Mouse (Mus musculus) liver, postnatal 0 days (tissue): Measurements from ENCODE around the gene Derl3. TPM values are rescaled to one million over a fixed set of nuclear protein-coding genes. Genes with fewer than 3 reads are reported as not detected.

ENCODE experiments used
- ATAC-seq: fragments of 200-750 bp; cut with Nextera tagmentation; 2 replicates; pipeline ENCODE4 v1.8.0; 2017; ENCODE audit warnings: mild to moderate bottlenecking, moderate library complexity
- DNase-seq: peaks from one replicate; pipeline ENCODE4 v3.0.0-alpha.2; 2016
- H3K27ac ChIP-seq: fragments of 300-500 bp; sonication (generic); 2 replicates; pipeline ENCODE4 v1.5.1; 2014; ENCODE audit warnings: antibody characterized with exemption, moderate library complexity, mild to moderate bottlenecking, low read depth
- H3K27me3 ChIP-seq: fragments of 300-500 bp; sonication (generic); 2 replicates; pipeline ENCODE4 v1.6.1; 2014; ENCODE audit warnings: low read length, control low read depth, mixed read lengths; ENCODE audit not compliant: insufficient read depth
- H3K36me3 ChIP-seq: fragments of 300-500 bp; sonication (generic); replicated peaks from 2 replicates; pipeline ENCODE4 v1.6.1; 2014; ENCODE audit warnings: mild to moderate bottlenecking, control low read depth, low read length, moderate library complexity, mixed read lengths; ENCODE audit not compliant: insufficient read depth
- H3K4me1 ChIP-seq: fragments of 300-500 bp; sonication (generic); 2 replicates; pipeline ENCODE4 v1.6.1; 2014; ENCODE audit warnings: antibody characterized with exemption, mild to moderate bottlenecking, control low read depth; ENCODE audit not compliant: insufficient read depth
- H3K4me2 ChIP-seq: fragments of 300-500 bp; sonication (generic); 2 replicates; pipeline ENCODE4 v1.6.1; 2014; ENCODE audit warnings: low read depth, mild to moderate bottlenecking, low read length, moderate library complexity, mixed read lengths
- H3K4me3 ChIP-seq: fragments of 300-500 bp; sonication (generic); 2 replicates; pipeline ENCODE4 v1.5.1; 2014; ENCODE audit warnings: low read depth, low read length
- H3K9ac ChIP-seq: fragments of 300-500 bp; sonication (generic); replicated peaks from 2 replicates; pipeline ENCODE4 v1.6.1; 2014; ENCODE audit warnings: mild to moderate bottlenecking, moderate library complexity
- H3K9me3 ChIP-seq: fragments of 300-500 bp; sonication (generic); 2 replicates; pipeline ENCODE4 v1.6.1; 2016; ENCODE audit warnings: mild to moderate bottlenecking, control low read depth, low read length, mixed read lengths
- CTCF ChIP-seq: sonication (generic); IDR thresholded peaks from 2 replicates; pipeline ENCODE4 v1.5.1; 2016; ENCODE audit warnings: antibody characterized with exemption, low read depth
- EP300 ChIP-seq: IDR thresholded peaks from 2 replicates; pipeline ENCODE4 v1.6.1; 2016; ENCODE audit warnings: antibody characterized with exemption, low read depth, mild to moderate bottlenecking
- WGBS: fragments of 180-500 bp; shearing (Covaris S2); extraction: QIAGEN DNeasy Blood & Tissue Kit; methylation state at CpG from one replicate; pipeline ENCODE4 v1.1.7; 2014; ENCODE audit not compliant: insufficient replicate concordance; 5-methylcytosine and 5-hydroxymethylcytosine counted together
- polyA plus RNA-seq: library from polyadenylated mRNA; unstranded; fragments of >200 nt; fragmentation: Nextera tagmentation; extraction: Ambion mirVana; gene quantifications from 2 replicates; pipeline ENCODE4 v1.2.1, GENCODE M21; 2015

Gene Derl3
- polyA plus RNA-seq, 1 experiment from 2014 or later, result 0.52 TPM

DNA sequence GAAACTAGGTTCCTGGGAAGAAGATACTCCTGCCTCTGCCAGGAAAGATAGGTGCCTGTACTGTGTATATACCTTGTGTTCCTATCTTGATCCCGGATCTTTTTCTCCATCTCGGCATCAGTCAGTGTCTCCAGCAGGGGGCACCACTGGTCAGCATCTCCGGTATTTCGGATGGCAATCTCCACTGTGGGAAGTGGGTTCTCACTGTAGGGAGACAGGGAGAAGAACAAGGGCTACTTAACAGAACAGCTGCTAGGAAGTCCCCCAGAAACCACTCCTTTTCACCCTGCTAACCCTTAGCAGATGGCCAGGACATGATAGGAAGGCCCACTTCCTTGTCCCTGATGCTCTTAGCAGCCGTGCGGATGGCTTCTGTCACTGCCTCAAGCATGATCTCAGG, 4.2 kb downstream of the Derl3 start:
- Histone ChIP-seq H3K36me3 (peaks cover 41% of the 10 kb centered on the region), H3K9ac (no peak overlapping the region), H3K4me1 (peaks cover 10% of the 10 kb centered on the region), H3K9me3 (no peaks in the 10 kb centered on the region), H3K27ac (no peak overlapping the region), H3K27me3 (no peaks in the 10 kb centered on the region), H3K4me3 (no peak overlapping the region), H3K4me2 (no peak overlapping the region)
- 42% methylated on average over 6 of the region's 6 CpGs for WGBS
- DNase-seq, result peak; percentile 82
- TF ChIP-seq CTCF (peak; percentile 87), EP300 (no peak)
- no peak for ATAC-seq

DNA sequence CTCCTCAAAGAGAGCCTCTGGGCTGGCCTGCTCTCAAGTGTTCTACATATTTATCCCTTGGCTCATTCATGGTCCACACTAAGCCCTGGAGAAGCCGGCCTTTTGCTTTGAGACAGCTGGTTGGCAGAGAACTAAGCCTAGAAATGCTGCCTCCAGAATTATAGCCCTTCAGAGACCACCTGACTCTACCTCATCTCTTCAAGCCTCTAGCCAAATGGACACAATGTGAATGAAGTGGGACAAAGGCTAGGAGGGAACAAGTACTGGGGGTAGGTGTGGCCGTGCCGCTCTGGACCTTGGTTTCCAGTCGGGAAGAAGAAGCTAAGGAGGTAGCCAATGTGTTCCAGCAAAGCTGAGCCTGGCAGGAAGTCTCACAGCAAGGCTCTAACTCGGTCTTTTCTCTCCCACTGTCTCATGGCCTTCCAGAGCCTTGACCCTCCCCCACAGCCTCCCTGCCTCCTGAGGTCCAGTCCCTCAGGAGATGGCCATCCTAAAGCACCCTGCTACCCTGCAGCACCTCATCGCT, 4.9 kb downstream of the Derl3 start:
- WGBS, result 80% methylated on average over 6 of the region's 6 CpGs
- Histone ChIP-seq H3K4me3 (no peak overlapping the region), H3K9me3 (no peaks in the 10 kb centered on the region), H3K9ac (no peak overlapping the region), H3K4me1 (peaks cover 10% of the 10 kb centered on the region), H3K36me3 (peaks cover 48% of the 10 kb centered on the region), H3K27ac (no peak overlapping the region), H3K27me3 (no peaks in the 10 kb centered on the region), H3K4me2 (no peak overlapping the region)
- TF ChIP-seq EP300 (no peak), CTCF (no peak)
- DNase-seq (no peak), ATAC-seq (no peak)

- H3K27me3 ChIP-seq, result no peaks in the 10 kb centered on the region
- peaks cover 56% of the 10 kb centered on the region for H3K36me3 ChIP-seq
- peak overlapping the region; percentile 2; the same call in 1 of the 2 replicates for H3K27ac ChIP-seq
- H3K4me3 ChIP-seq, result no peak overlapping the region
- H3K9ac ChIP-seq, result no peak overlapping the region
- H3K9me3 ChIP-seq, result no peaks in the 10 kb centered on the region
- TF ChIP-seq CTCF (no peak), EP300 (no peak)
- peaks cover 4% of the 10 kb centered on the region; the same call in 1 of the 2 replicates for H3K4me1 ChIP-seq
- H3K4me2 ChIP-seq, result no peak overlapping the region
- DNase-seq, result no peak
- no peak for ATAC-seq
- WGBS, result 69% methylated on average over 3 of the region's 3 CpGs
Measured at GRCm38 (mm10) chr10:75898846-75899245, 5.6 kb downstream of the Derl3 start.

- H3K27ac ChIP-seq, result no peak overlapping the region
- no peak overlapping the region for H3K4me3 ChIP-seq
- no peaks in the 10 kb centered on the region for H3K9me3 ChIP-seq
- no peaks in the 10 kb centered on the region for H3K27me3 ChIP-seq
- 86% methylated on average over 5 of the region's 5 CpGs for WGBS
- no peak for DNase-seq
- H3K4me2 ChIP-seq, result no peak overlapping the region
- H3K36me3 ChIP-seq, result peaks cover 68% of the 10 kb centered on the region
- H3K4me1 ChIP-seq, result no peaks in the 10 kb centered on the region
- ATAC-seq, result no peak
- TF ChIP-seq EP300 (no peak), CTCF (no peak)
- no peak overlapping the region for H3K9ac ChIP-seq
Measured at GRCm38 (mm10) chr10:75904391-75904790, 11.2 kb downstream of the Derl3 start.

DNA sequence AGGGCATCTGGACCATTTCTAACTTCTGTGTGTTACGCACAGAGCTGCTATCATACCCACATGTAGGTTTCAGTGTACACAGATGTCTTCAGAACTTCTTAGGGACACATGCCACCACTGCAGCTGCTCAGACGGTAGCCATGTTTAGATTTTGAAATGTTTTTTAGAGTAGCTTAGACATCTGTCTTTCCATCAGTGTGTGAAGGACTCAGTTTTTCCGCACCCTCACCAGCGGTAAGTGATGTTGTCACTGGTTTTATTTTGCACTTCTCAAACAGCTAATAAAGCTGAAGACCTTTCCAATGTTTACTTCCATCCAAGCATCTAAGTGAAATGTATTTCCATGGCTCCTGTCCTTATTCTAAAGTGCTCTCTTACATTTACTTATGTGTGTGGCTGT, 13.7 kb downstream of the Derl3 start:
- peaks cover 81% of the 10 kb centered on the region for H3K36me3 ChIP-seq
- ATAC-seq, result no peak

GRCm38 (mm10) chr10:75910698-75911097, 17.5 kb downstream of the Derl3 start:
- Histone ChIP-seq H3K27ac (no peak overlapping the region), H3K4me2 (no peak overlapping the region), H3K9ac (no peak overlapping the region), H3K4me3 (no peak overlapping the region), H3K27me3 (no peaks in the 10 kb centered on the region), H3K36me3 (peaks cover 57% of the 10 kb centered on the region), H3K9me3 (no peaks in the 10 kb centered on the region), H3K4me1 (no peaks in the 10 kb centered on the region)
- TF ChIP-seq CTCF (no peak), EP300 (no peak)
- ATAC-seq, result no peak
- DNase-seq, result no peak
- 82% methylated on average over 2 of the region's 2 CpGs for WGBS

More for the DNA sequence above, 13.7 kb downstream of the Derl3 start:
- H3K4me3 ChIP-seq, result no peak overlapping the region
- no peaks in the 10 kb centered on the region for H3K4me1 ChIP-seq
- H3K9me3 ChIP-seq, result no peaks in the 10 kb centered on the region
- H3K9ac ChIP-seq, result no peak overlapping the region
- WGBS, result 93% methylated on average over 4 of the region's 4 CpGs
- no peaks in the 10 kb centered on the region for H3K27me3 ChIP-seq
- TF ChIP-seq CTCF, result no peak
- TF ChIP-seq EP300, result no peak
- H3K27ac ChIP-seq, result no peak overlapping the region
- no peak overlapping the region for H3K4me2 ChIP-seq
- no peak for DNase-seq

- Histone ChIP-seq H3K9me3 (no peaks in the 10 kb centered on the region), H3K4me3 (no peak overlapping the region), H3K4me1 (no peaks in the 10 kb centered on the region), H3K9ac (no peak overlapping the region; the same call in 1 of the 2 replicates), H3K36me3 (peaks cover 50% of the 10 kb centered on the region), H3K27me3 (no peaks in the 10 kb centered on the region), H3K4me2 (no peak overlapping the region), H3K27ac (no peak overlapping the region)
- ATAC-seq (no peak), DNase-seq (no peak)
- WGBS, result 46% methylated on average over 6 of the region's 6 CpGs
- TF ChIP-seq EP300, result no peak
- no peak for TF ChIP-seq CTCF
Measured at GRCm38 (mm10) chr10:75913013-75913589, 19.9 kb downstream of the Derl3 start.
